Mouse (Mus musculus) forebrain, embryonic 11.5 days (tissue): ENCODE data around the gene Zfand2b. TPM values are rescaled to one million over a fixed set of nuclear protein-coding genes. Genes with fewer than 3 reads are reported as not detected.

Experiments
- ATAC-seq: fragments of 200-750 bp; cut with Nextera tagmentation; replicated peaks from 2 replicates; pipeline ENCODE4 v1.8.0; 2017; ENCODE audit warnings: moderate TSS enrichment; ENCODE audit not compliant: low FRiP score
- DNase-seq: peaks from one replicate; pipeline ENCODE4 v3.0.0-alpha.2; 2017; ENCODE audit warnings: low spot score
- H3K27ac ChIP-seq: fragments of 300-500 bp; sonication (generic); 2 replicates; pipeline ENCODE4 v1.5.1; 2014; ENCODE audit warnings: low read depth, low read length
- H3K27me3 ChIP-seq: fragments of 300-500 bp; sonication (generic); 2 replicates; pipeline ENCODE4 v1.6.1; 2014; ENCODE audit warnings: mild to moderate bottlenecking, low read length, mixed read lengths; ENCODE audit not compliant: control insufficient read depth, insufficient read depth
- H3K36me3 ChIP-seq: fragments of 300-500 bp; sonication (generic); 2 replicates; pipeline ENCODE4 v1.6.1; 2014; ENCODE audit warnings: mild to moderate bottlenecking, low read length, moderate library complexity, mixed read lengths; ENCODE audit not compliant: control insufficient read depth, insufficient read depth
- H3K4me1 ChIP-seq: fragments of 300-500 bp; sonication (generic); replicated peaks from 2 replicates; pipeline ENCODE4 v1.6.1; 2014; ENCODE audit warnings: low read length, mixed read lengths; ENCODE audit not compliant: control insufficient read depth, insufficient read depth
- H3K4me2 ChIP-seq: fragments of 300-500 bp; sonication (generic); 2 replicates; pipeline ENCODE4 v1.6.1; 2014; ENCODE audit warnings: low read depth, mild to moderate bottlenecking, low read length, moderate library complexity, mixed read lengths; ENCODE audit not compliant: severe bottlenecking
- H3K4me3 ChIP-seq: fragments of 300-500 bp; sonication (generic); 2 replicates; pipeline ENCODE4 v1.5.1; 2014; ENCODE audit warnings: low read depth, low read length
- H3K9ac ChIP-seq: fragments of 300-500 bp; sonication (generic); 2 replicates; pipeline ENCODE4 v1.6.1; 2014; ENCODE audit warnings: low read length
- H3K9me3 ChIP-seq: fragments of 300-500 bp; sonication (generic); 2 replicates; pipeline ENCODE4 v1.6.1; 2016; ENCODE audit warnings: low read length, mixed read lengths; ENCODE audit not compliant: control insufficient read depth
- WGBS: fragments of 180-500 bp; shearing (Covaris S2); extraction: QIAGEN DNeasy Blood & Tissue Kit; methylation state at CpG from one replicate; pipeline ENCODE4 v1.1.7; 2014; 5-methylcytosine and 5-hydroxymethylcytosine counted together
- polyA plus RNA-seq: library from polyadenylated mRNA; unstranded; fragments of >200 nt; fragmentation: Nextera tagmentation; extraction: Ambion mirVana; gene quantifications from 2 replicates; pipeline ENCODE4 v1.2.1, GENCODE M21; 2014

The Zfand2b gene
- polyA plus RNA-seq = 27.9 and 31.7 TPM in 2 replicates

GRCm38 (mm10) chr1:75168472-75169464 is at the start of gene Zfand2b:
Gene Zfand2b, plus strand, starts transcription at chr1:75168646.
- ATAC-seq = peak; percentile 97

GRCm38 (mm10) chr1:75122211-75122610 is 46.2 kb upstream of the Zfand2b start:
- no peak for ATAC-seq
- DNase-seq = no peak
- Histone ChIP-seq H3K27ac (no peak overlapping the region), H3K9me3 (no peaks in the 10 kb centered on the region), H3K4me2 (no peak overlapping the region), H3K4me1 (no peaks in the 10 kb centered on the region), H3K9ac (no peak overlapping the region), H3K36me3 (no peaks in the 10 kb centered on the region), H3K27me3 (no peaks in the 10 kb centered on the region), H3K4me3 (no peak overlapping the region)
- 80% methylated on average over 3 of the region's 3 CpGs for WGBS

More at GRCm38 (mm10) chr1:75168472-75169464, at the start of gene Zfand2b:
- peak within 1 kb of the TSS; percentile 71 for H3K4me3 ChIP-seq
- no peaks in the 10 kb centered on the region for H3K9me3 ChIP-seq
- H3K9ac ChIP-seq = peak within 1 kb of the TSS; percentile 67
- peak; percentile 99 for DNase-seq
- H3K27me3 ChIP-seq = no peaks in the 10 kb centered on the region
- peak within 1 kb of the TSS; percentile 53 for H3K4me2 ChIP-seq
- WGBS = under 1% methylated on average over 54 of the region's 59 CpGs
- no peaks in the 10 kb centered on the region; the same call in 1 of the 2 replicates for H3K4me1 ChIP-seq
- H3K27ac ChIP-seq = peak within 1 kb of the TSS; percentile 77; the same call in 1 of the 2 replicates
- H3K36me3 ChIP-seq = peaks cover 3% of the 10 kb centered on the region; the same call in 1 of the 2 replicates

DNA sequence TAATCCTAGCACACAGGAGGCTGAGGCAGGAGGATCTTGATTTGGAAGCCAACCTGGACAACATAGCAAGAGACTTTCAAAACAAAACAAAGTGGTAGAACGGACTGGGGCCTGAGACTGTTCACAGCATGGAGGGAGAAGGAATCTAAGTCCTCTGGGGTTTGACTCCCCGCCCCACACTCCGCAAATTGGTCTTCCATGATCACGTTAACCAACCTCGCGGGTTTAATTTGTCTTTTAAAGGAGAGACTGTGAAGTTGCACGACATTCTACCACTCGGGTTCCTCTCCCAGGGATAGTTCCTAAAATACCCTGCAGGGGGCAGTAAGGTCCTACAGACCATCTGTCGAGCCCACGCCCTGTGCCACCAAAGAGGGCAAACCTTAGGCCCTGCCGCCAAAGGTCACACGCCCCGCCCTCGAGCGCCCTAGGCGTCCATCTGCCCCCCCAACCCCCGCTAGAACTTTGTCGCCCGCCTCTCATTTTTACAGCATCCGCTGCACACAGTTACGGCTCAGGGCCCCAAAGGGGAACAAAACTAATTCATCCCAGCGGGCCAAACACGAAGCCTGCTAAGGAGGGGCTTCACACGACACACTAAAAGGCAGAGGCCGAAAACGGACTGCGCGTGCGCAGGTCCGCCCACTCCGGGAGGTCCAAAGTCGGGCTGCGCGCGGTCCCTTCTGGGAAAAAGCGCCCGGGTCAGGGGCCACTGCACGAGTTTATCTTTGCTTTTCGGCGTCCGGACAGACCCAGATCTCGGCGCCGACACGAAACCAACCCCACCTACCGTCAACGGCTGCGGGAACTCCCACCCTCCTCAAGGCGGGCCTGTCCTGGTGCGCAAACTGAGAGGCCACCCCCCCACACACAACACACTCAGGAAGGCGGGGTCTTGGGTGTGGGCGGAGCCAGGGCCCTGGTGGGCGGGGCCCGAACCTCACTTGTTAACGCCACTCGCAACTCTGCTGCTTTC is 43.8 kb upstream of the Zfand2b start, which contains the start of gene Nhej1:
Gene Nhej1 (minus strand): TSS at position 855 of the 976 bp plus-strand sequence.
- peak within 1 kb of the TSS; percentile 72 for H3K9ac ChIP-seq

GRCm38 (mm10) chr1:75125418-75125817 is 43.0 kb upstream of the Zfand2b start:
- peak overlapping the region; percentile 59 for H3K4me2 ChIP-seq
- no peaks in the 10 kb centered on the region for H3K9me3 ChIP-seq
- peak overlapping the region; percentile 91; the same call in 1 of the 2 replicates for H3K27ac ChIP-seq
- no peaks in the 10 kb centered on the region for H3K27me3 ChIP-seq
- 39% methylated on average over 5 of the region's 5 CpGs for WGBS
- peak overlapping the region; percentile 72 for H3K9ac ChIP-seq
- no peaks in the 10 kb centered on the region for H3K4me1 ChIP-seq
- H3K4me3 ChIP-seq = peak overlapping the region; percentile 57
- DNase-seq (no peak), ATAC-seq (no peak; the same call in 1 of the 2 replicates)
- H3K36me3 ChIP-seq = no peaks in the 10 kb centered on the region

More for the DNA sequence above, 43.8 kb upstream of the Zfand2b start, which contains the start of gene Nhej1:
- Histone ChIP-seq H3K4me2 (peak within 1 kb of the TSS; percentile 59), H3K9me3 (no peaks in the 10 kb centered on the region), H3K4me1 (no peaks in the 10 kb centered on the region), H3K27ac (peak within 1 kb of the TSS; percentile 91), H3K27me3 (no peaks in the 10 kb centered on the region), H3K4me3 (peak within 1 kb of the TSS; percentile 57), H3K36me3 (no peaks in the 10 kb centered on the region)
- ATAC-seq = peak; percentile 95
- DNase-seq = peak; percentile 97
- under 1% methylated on average over 56 of the region's 56 CpGs for WGBS

DNA sequence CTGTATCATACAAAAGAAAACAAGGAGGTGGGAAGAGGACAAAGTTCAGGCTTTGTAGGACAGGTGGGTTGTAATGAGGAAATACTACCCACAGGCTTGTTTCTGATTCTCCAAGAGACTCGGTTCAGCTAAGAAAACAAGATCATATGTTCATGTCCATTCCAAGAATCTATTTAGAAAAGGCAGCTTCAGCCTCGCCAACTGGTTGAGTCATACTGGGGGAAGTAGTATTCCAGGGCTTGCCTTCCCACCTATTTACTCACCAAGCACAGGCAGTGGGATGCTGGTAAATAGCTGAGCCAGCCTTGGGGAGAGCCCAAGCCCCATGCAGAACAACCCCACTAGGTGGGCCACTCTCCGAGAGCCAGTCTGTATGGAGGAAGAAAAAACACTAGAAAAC is 39.8 kb upstream of the Zfand2b start:
- Histone ChIP-seq H3K9me3 (no peaks in the 10 kb centered on the region), H3K4me2 (no peak overlapping the region), H3K27me3 (no peaks in the 10 kb centered on the region), H3K36me3 (no peaks in the 10 kb centered on the region), H3K4me1 (no peaks in the 10 kb centered on the region), H3K9ac (no peak overlapping the region), H3K4me3 (no peak overlapping the region), H3K27ac (no peak overlapping the region)
- ATAC-seq (no peak), DNase-seq (no peak)
- 74% methylated on average over 3 of the region's 3 CpGs for WGBS

- Histone ChIP-seq H3K4me1 (no peaks in the 10 kb centered on the region), H3K4me3 (no peak within 1 kb of the TSS), H3K27ac (no peak within 1 kb of the TSS), H3K4me2 (no peak within 1 kb of the TSS), H3K9ac (no peak within 1 kb of the TSS), H3K36me3 (no peaks in the 10 kb centered on the region; the same call in 1 of the 2 replicates), H3K27me3 (no peaks in the 10 kb centered on the region), H3K9me3 (no peaks in the 10 kb centered on the region)
- WGBS = 67% methylated on average over 12 of the region's 12 CpGs
- ATAC-seq = no peak
- no peak for DNase-seq
Observed at GRCm38 (mm10) chr1:75133421-75134207, 34.8 kb upstream of the Zfand2b start, which contains the start of gene Slc23a3. Gene Slc23a3, minus strand, starts transcription at chr1:75133890.

DNA sequence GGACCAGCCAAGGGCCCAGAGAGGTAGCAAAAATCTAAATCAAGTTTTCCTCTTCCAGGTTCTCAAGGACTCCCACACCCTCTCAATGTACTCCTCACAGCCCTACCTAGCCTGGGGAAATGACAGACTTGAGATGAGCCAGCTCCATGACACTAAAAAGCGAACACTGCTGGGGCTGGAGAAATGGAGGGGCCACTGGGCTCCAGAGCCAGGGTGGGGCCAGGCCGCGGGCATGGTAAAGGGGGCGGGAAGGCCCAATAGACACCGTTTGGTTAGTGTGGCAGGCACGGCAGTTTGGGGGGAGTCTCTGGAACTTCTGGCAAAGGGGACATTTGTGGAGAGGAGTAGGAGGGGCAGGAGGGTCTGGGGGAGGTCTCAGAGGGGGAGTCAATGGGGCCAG is 32.2 kb upstream of the Zfand2b start:
- DNase-seq = no peak
- H3K27me3 ChIP-seq = no peaks in the 10 kb centered on the region
- H3K36me3 ChIP-seq = no peaks in the 10 kb centered on the region; the same call in 1 of the 2 replicates
- WGBS = 88% methylated on average over 6 of the region's 6 CpGs
- H3K4me2 ChIP-seq = no peak overlapping the region
- no peak overlapping the region for H3K9ac ChIP-seq
- H3K9me3 ChIP-seq = no peaks in the 10 kb centered on the region
- H3K4me1 ChIP-seq = 0 out of 2 replicates have a peak, but pooled peaks cover 3% of the 10 kb centered on the region
- no peak overlapping the region for H3K4me3 ChIP-seq
- no peak for ATAC-seq
- no peak overlapping the region for H3K27ac ChIP-seq
